Mouse (Mus musculus): ENCODE measurements around the gene Tctex1d4.

The Tctex1d4 gene

DNA sequence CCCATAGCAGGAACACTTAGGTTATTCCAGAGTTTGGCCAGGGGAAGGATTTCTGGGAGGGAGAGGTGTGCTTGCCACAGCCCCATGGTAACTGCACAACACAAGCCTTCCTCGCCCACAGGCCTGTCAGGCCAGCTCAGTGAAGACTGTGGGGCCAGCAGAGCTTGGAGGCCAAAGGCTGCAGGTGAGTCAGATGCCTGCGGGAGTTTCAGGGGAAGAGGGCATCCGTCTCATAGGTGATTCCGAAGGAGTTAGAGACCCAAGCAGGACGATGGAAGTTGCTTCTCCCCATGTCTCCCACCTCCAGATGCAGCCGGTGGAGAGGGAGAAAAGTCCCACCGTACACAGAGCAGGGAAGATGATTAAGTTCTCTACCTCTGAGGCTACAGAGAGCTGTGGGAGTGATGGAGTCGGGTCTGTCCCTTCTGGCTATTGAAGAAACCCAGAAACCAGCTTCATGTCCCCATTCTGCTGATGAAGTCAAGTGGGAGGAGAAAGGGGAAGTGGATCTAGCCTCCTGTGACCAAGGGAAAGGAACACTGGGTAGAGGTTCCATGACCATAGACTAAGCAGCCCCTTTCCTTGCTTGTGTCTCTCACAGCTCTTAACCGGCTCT is at the start of gene Tctex1d4:
Gene Tctex1d4 (plus strand): TSS at position 120 of the 616 bp plus-strand sequence.
- DNase-seq (ENCODE audit: low spot score in 2 of 2): peak; percentile 16 to 27

DNA sequence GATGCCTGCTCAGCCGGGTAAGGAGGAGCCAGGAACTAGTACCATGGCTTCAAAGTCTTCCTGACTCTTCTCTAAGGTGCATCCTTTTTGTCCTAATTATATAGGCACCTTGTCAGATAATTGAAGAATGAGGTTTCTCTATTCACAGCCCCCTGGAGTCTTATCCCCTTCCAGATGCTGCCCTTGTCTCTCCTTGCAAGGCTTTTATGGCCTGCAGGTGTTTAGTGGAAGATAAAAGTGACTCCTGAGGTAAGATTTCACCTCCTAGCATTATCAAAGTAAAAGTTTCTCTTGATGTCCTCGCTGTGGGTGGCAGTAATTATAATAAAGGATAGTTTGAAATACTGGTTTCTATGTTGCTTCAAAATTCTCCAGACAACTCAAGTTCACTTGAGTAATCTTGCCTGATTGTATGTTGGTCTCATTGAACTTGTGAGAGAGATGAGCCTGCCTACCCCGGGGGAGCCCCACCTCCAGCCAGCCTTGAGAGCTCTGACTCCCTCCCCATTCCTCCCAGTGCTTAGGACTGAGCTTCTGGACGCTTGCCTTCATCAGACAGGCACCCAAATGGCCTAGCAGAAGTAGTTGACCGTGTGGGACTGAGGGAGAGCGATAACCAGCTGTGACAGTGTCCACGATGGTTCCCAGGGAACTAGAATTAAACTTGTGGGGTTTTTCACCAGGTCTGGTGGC is 38.5 kb upstream of the Tctex1d4 start:
- no peak for DNase-seq (ENCODE audit: low spot score in 2 of 2)

- no peak for DNase-seq (ENCODE audit: low spot score in 2 of 2)
Measured at GRCm38 (mm10) chr4:117090586-117090985, 36.0 kb upstream of the Tctex1d4 start.

DNA sequence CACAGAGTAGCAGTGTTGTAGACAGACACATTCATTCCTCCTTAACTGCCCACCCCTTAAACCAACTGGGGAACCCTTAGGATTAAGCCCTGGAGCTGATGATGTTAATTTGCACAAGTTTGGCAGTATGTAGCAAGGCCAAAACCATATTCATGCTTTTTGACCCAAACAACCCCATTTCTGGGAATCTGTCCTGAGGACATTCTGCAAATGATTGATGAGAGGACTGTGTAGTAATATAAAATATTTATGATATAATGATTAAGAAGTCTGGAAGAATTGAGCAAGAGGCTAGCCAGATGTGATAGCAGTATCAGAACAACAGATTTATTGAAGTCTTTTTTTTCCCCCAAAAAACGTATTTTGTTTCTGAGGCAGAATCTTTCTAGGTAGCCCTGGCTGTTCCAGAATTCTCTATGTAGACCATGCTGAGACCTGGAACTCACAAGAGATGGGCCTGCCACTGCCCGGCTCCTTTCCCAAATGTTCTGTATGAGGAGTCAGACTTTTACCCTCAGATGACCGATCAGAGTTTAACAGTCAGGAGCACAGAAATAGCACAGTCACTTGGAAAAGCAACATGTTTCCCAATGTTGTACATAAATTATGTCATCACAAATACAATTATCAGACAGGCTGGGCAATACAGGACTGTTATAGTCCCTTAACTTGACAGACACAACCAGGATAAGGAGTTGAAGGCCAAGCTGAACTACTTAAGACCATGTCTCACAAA is 31.8 kb upstream of the Tctex1d4 start:
- DNase-seq (ENCODE audit: low spot score in 2 of 2): no peak

GRCm38 (mm10) chr4:117095551-117096452 is 30.8 kb upstream of the Tctex1d4 start, which contains the start of gene Ptch2:
Ptch2 (plus strand) TSS chr4:117096075.
- DNase-seq (ENCODE audit: low spot score in 2 of 2): peak; percentile 83 to 88

- DNase-seq (ENCODE audit: low spot score in 2 of 2): no peak
Measured at GRCm38 (mm10) chr4:117096666-117097065, 29.9 kb upstream of the Tctex1d4 start.

DNA sequence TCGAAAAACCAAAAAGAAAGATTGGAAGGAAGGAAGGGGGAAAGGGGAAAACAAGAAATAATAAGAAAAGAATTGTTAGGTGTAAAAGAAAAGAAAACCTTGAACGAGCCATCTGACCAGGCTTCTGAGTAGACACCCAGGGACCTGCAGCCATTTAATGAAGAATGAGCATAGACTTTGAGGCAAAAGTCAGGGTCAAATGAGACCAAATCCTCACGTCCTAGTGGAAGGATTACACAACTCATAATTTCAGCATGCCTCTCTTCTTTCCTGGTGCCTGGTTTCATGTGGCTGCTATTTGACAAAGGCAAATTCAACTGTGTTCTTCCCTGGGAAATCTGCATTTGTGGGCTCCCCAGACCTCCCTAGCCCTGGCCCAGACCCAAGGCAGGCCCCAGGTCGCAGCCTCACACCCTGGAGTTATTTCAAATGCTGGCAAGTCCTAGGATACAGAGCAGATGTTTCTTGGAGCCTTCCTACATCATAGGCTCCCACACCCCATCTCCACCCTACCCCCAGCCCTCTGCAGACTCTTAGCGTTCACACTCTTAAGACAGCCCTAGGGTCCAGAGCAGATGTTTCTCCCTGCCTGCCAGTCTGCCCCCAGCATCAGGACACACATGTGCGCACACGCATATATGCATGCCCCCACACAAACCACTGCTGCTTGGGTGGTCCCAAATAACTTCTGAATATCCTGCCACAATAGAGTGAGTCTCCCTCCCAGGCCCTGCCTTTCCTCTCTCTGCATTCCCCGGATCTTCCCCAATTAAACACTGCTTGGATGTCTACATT is 28.4 kb upstream of the Tctex1d4 start:
- DNase-seq (ENCODE audit: low spot score in 2 of 2): no peak

DNA sequence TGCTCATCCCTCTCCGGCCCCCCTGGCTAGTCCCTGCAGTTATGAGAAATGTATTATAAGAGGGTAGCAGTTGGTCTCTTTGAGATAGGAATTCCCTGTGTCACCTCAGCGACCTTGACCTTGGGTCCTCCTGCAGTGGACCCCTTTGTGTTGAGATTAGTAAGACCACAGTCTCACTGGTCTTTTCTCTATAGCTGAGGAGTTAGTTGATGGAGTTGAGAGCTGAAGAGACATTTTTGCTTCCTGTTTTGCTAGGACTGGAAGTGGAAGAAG is 27.9 kb upstream of the Tctex1d4 start:
- DNase-seq (ENCODE audit: low spot score in 2 of 2): no peak

- DNase-seq (ENCODE audit: low spot score in 2 of 2): no peak
Measured at GRCm38 (mm10) chr4:117100036-117100435, 26.6 kb upstream of the Tctex1d4 start.

DNA sequence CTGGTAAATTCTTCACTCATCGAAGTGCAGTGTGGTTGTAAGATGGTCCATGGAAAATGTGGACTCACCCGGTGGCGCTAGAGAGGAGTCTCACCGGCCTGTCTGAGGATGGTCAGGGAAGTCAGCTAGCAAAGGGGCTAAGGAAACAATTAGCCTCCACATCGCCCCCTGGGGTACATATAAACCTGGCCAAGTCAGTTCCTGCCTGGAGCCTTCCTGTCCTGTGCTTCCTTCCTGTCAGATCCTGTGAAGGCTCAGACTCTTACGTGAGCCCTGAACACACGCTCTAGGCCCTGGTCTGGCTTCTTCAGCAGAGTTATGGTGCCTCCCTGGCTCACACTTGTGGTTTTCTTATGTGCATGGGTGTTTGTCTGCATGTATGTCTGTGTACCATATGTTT is 25.4 kb upstream of the Tctex1d4 start:
- peak in 1 of 2 experiments; percentile 29 for DNase-seq (ENCODE audit: low spot score in 2 of 2)

- no peak for DNase-seq (ENCODE audit: low spot score in 2 of 2)
Measured at GRCm38 (mm10) chr4:117104672-117105071, 21.9 kb upstream of the Tctex1d4 start.

- DNase-seq (ENCODE audit: low spot score in 2 of 2): peak in 1 of 2 experiments; percentile 22
Measured at GRCm38 (mm10) chr4:117105127-117105526, 21.5 kb upstream of the Tctex1d4 start.

- DNase-seq (ENCODE audit: low spot score in 2 of 2): no peak
Measured at GRCm38 (mm10) chr4:117107813-117108523, 18.6 kb upstream of the Tctex1d4 start.

DNA sequence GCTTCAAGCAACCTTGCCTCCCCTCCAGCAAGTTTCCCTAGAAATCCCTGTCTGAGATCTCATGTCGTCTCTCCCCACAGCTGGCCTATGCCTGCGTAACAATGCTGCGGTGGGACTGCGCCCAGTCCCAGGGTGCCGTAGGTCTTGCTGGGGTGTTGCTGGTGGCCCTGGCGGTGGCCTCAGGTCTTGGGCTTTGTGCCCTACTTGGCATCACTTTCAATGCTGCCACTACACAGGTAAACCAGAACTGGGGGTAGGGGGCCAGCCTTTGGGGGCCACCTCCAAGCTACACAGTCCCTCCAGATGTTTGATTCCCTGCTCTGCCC is 18.1 kb upstream of the Tctex1d4 start:
- DNase-seq (ENCODE audit: low spot score in 2 of 2): no peak

DNA sequence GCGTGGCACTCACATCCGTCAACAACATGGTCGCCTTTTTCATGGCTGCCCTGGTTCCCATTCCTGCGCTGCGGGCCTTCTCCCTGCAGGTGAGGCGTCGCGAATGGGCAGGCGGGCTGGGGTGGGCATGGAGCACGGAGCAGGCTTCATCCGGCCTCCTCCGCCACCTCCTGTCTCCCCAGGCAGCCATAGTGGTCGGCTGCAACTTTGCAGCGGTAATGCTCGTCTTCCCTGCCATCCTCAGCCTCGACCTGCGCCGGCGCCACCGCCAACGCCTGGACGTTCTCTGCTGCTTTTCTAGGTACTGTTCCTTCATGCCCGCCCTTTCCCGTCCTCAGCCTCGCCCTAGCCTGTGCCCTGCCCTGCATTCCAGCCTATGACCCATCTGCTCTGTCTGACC is 17.3 kb upstream of the Tctex1d4 start:
- peak in 1 of 2 experiments; percentile 15 for DNase-seq (ENCODE audit: low spot score in 2 of 2)

DNA sequence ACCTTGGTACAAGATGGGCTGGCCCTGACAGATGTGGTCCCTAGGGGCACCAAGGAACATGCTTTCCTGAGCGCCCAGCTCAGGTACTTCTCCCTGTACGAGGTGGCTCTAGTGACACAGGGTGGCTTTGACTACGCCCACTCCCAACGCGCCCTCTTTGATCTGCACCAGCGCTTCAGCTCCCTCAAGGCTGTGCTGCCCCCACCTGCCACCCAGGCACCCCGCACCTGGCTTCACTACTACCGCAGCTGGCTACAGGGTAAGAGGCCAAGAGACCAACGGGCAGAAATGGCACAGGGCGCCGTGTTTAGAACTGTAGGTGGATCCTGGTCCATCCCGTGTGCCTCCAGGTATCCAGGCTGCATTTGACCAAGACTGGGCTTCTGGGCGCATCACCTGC is 16.3 kb upstream of the Tctex1d4 start:
- DNase-seq (ENCODE audit: low spot score in 2 of 2): peak in 1 of 2 experiments; percentile 18

DNA sequence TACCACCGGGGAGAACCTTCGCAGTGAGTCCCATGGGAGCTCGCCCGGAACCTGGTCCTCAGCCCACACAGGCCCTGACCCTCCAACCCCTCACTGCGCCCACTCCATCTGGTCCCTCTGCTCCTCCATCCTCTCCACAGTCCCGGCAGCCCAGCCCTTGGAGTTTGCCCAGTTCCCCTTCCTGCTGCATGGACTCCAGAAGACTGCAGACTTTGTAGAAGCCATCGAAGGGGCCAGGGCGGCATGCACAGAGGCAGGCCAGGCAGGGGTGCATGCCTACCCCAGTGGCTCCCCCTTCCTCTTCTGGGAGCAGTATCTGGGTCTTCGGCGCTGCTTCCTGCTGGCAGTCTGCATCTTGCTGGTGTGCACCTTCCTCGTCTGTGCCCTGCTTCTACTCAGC is 15.6 kb upstream of the Tctex1d4 start:
- DNase-seq (ENCODE audit: low spot score in 2 of 2): peak; percentile 19 to 21

- no peak for DNase-seq (ENCODE audit: low spot score in 2 of 2)
Measured at GRCm38 (mm10) chr4:117113237-117113636, 13.4 kb upstream of the Tctex1d4 start.

GRCm38 (mm10) chr4:117115592-117115991 is 11.0 kb upstream of the Tctex1d4 start:
- DNase-seq (ENCODE audit: low spot score in 2 of 2): no peak

DNA sequence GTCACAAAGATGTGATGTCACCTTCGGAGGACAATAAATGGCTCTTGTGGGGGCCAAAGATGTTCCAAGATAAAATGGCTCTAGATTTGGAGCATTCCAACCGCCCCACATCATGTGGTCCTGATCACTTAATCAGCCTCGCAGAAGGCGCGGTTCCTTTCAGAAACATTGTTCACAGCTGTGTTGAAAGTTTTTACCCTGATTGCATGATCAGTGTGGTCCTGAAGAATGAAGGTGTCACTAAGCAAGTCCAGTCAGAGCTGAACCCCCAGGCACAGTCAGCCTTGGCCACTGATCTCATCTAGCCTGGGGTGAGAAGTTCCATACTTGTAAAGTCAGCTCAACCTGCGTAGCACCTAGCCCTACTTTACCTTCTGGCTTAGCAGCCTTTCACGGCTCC is 8.7 kb upstream of the Tctex1d4 start:
- no peak for DNase-seq (ENCODE audit: low spot score in 2 of 2)

DNA sequence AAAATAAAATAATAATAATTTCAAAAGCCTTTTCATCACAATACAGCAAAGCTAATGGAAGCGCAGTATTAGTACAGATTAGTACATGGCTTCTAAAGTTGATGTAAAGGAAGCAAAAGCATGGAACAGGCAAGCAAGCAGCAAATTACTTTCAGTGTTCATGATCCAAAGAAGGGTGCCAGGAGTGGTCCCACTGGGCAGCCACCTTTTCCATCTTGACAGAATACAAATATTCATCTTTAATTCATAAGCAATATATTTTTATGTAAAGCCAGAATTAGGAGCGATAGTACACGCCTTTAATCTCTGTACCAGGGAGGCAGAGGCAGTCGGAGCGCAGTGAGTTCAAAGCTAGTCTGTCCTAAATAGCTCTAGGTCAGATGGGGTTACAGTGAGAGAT is 7.0 kb upstream of the Tctex1d4 start:
- DNase-seq (ENCODE audit: low spot score in 2 of 2): peak in 1 of 2 experiments; percentile 19
